Mouse (Mus musculus) liver, adult (tissue): ENCODE results near the gene Zbtb12.

Source experiments
- GATA4 ChIP-seq: IDR thresholded peaks from 2 replicates; pipeline ENCODE4 v1.6.1; 2014; ENCODE audit warnings: mild to moderate bottlenecking, low read length; ENCODE audit not compliant: insufficient replicate concordance

Zbtb12 gene

GRCm38 (mm10) chr17:34896366-34896765, 17.1 kb downstream of the Zbtb12 start:
- no peak for TF ChIP-seq GATA4

- no peak for TF ChIP-seq GATA4
Measured at GRCm38 (mm10) chr17:34897373-34898159, 18.3 kb downstream of the Zbtb12 start.

- no peak for TF ChIP-seq GATA4
Measured at GRCm38 (mm10) chr17:34898160-34898586, 18.9 kb downstream of the Zbtb12 start, which contains the start of the genes C2 and Ehmt2. Gene C2 (minus strand): TSS chr17:34898265. Gene Ehmt2 (plus strand): TSS chr17:34898469.

- no peak for TF ChIP-seq GATA4
Measured at GRCm38 (mm10) chr17:34898706-34899052, 19.4 kb downstream of the Zbtb12 start.

GRCm38 (mm10) chr17:34899053-34899889, 20.0 kb downstream of the Zbtb12 start:
- no peak for TF ChIP-seq GATA4

GRCm38 (mm10) chr17:34899890-34900243, 20.6 kb downstream of the Zbtb12 start:
- no peak for TF ChIP-seq GATA4

GRCm38 (mm10) chr17:34902895-34903294, 23.6 kb downstream of the Zbtb12 start:
- no peak for TF ChIP-seq GATA4

- TF ChIP-seq GATA4, result no peak
Measured at GRCm38 (mm10) chr17:34910982-34911381, 31.7 kb downstream of the Zbtb12 start.

- no peak for TF ChIP-seq GATA4
Measured at GRCm38 (mm10) chr17:34911945-34912351, 32.7 kb downstream of the Zbtb12 start.

- no peak for TF ChIP-seq GATA4
Measured at GRCm38 (mm10) chr17:34913930-34914665, 34.8 kb downstream of the Zbtb12 start, which contains the start of gene Slc44a4. Gene Slc44a4 (plus strand): TSS chr17:34914466.

GRCm38 (mm10) chr17:34915410-34915831, 36.1 kb downstream of the Zbtb12 start:
- TF ChIP-seq GATA4, result no peak

- TF ChIP-seq GATA4, result no peak
Measured at GRCm38 (mm10) chr17:34916316-34916715, 37.0 kb downstream of the Zbtb12 start.

GRCm38 (mm10) chr17:34917188-34917587, 37.9 kb downstream of the Zbtb12 start:
- TF ChIP-seq GATA4, result no peak

- no peak for TF ChIP-seq GATA4
Measured at GRCm38 (mm10) chr17:34922939-34923338, 43.7 kb downstream of the Zbtb12 start.

- no peak for TF ChIP-seq GATA4
Measured at GRCm38 (mm10) chr17:34924258-34924657, 45.0 kb downstream of the Zbtb12 start.

GRCm38 (mm10) chr17:34927306-34928019, 48.2 kb downstream of the Zbtb12 start:
- TF ChIP-seq GATA4, result no peak
